Mouse (Mus musculus): ENCODE results near the gene Olfr24.
"Not testable (repeated sequence)": the region's sequence is repeated elsewhere in the genome, so short reads cannot be mapped to it uniquely, and the experiment has no call there.

The Olfr24 gene

DNA sequence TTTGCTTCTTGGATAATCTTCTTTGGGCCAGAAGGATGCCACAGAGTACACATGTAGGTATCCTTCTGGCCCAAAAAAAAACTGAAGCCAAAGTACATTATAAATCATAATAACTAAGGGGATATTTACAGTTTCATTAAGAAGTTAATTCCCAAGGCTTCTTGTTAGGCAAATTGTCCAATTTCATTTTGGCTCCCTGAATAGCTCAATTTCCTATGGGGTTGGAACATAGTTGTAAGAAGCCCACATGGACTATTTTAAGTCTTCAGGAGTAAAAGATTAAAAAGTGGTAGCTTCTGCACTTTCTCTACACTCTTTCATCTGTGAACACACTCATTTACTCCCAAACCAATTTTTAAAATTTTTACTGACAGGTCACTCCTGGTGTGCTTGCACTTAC, at the start of gene Olfr24:
Gene Olfr24, minus strand, starts transcription at position 101 of the 400 bp plus-strand sequence.
- DNase-seq (ENCODE audit: low spot score in 2 of 2) = no peak

DNA sequence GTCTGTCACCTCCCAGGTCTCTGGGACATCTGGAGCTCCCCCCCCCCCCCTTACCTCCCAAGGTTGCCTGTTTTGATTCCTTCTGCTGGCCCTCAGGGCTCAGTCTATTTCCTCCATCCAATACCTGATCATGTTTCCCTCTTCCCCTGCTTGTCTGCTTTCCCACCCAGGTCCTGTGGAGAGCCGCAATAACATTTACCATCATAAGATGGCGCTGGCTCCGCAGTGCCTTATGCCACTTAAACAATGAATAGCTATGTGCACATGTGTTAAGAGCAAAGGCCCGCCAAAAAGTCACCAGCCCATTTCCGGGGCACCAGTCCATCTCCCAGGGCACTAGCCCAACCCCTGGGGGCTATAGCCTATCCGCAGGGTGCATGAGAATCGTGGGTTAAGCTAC, 21.5 kb upstream of the Olfr24 start:
- no peak for DNase-seq (ENCODE audit: low spot score in 2 of 2)

DNA sequence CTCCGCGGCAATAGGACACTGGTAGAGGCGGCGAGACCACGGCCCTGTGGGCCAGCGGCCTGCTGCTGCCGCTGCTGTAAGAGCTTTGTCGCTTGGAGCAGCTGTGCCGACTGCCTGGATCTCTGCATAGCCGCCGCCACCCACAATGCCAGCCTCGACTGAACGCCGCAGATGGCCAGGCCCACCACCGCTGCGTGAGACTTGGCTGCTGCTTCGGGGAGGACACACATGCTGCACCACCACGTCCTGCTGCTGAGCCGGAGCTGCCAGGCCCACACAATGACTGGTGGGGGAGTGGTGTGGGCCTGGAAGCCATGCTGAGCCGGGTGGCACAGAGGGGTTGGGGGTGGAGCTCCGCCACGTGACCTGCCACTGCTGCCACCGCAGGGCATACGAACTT, 15.7 kb upstream of the Olfr24 start:
- no peak for DNase-seq (ENCODE audit: low spot score in 2 of 2)

DNA sequence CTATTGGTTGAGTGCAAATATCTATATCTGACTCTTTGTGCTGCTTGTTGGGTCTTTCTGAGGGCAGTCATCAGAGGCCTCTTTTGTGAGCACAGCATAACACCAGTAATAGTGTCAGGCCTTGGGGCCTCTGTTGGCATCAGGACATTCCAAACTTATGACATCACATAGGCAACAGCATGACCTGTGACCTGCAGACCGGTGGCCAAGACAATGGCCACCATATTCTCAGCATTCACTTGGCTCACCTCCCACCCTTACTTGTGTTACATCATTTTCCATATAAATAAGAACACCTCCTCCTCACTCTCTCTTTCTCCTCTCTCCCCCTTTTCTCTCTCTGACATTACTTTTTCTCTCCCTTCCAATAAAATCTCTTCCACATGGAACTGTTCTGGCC, 15.2 kb upstream of the Olfr24 start:
- DNase-seq (ENCODE audit: low spot score in 2 of 2) = no peak

DNA sequence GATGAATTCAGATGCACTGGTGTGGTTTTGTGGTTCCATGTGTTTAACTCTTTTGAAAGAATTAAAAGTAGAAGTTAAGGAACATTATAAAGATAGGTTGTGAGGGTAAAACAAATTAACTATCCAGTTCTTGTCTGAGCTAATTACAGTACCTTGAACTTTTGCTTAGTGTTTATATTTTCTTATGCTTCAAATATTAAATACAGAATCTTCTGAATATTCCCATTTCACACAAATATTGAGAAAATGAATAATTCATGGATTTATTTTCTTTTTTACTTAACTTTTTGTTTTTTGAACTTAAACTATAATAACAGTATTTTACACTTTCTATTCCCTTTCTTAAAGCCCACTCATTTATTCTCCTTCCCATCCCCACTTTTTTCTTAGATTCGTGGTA, 8.2 kb downstream of the Olfr24 start:
- DNase-seq (ENCODE audit: low spot score in 2 of 2) = no peak

DNA sequence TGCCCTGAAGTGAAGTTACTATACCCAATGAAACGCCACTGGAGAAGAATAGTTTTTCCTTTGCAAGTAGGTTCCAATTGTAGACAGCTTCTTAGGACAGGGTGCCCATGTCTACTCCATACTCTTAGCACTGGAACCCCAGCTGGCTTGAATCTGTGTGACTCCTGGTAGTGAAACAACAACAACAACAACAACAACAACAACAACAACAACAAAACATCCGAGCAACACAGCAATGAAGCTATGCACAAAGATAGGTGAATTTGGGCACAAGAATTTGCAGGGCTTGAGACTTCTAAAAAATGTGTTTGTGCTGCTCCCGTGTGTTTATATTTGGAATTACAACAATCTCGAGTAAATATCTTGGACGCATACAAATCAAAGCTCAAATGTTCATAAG, 19.2 kb downstream of the Olfr24 start:
- DNase-seq (ENCODE audit: low spot score in 2 of 2) = no peak

DNA sequence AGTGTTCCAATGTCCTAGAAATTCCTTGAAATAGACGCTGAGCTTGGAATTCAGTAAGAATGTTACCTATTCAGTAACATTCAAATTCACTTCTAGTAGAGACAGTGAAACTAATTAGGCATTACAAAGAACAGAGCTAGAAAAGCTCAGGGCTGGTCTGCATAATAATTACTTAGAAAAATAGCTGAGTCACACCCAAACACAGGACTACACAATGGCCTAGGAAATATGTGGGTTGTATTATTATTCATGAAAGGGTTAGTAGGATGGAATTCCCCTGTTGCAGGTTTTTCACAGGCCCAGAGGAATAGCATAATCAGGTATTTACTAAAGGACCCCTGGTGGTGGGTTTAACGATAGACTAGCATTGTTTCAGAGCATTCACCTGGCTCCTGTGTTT, 29.6 kb downstream of the Olfr24 start:
- not testable (repeated sequence) for DNase-seq (ENCODE audit: low spot score in 2 of 2)

DNA sequence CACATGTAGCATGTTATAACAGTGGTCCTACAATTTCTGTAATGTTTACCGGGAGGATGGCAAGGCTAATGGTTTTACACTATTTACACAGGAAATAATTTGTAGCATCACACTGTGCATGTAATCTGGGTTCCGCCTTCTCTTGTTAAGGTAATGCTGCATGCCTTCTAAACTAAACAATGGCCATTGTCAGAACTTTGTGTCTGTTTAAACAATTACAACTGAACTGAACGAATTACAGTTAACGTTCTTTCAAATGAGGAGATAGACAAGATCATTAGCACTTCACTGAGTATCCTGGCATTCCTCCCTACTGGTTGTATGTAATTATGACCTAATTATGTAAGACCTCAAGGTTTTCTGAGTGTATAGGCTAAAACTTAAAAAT, 41.1 kb downstream of the Olfr24 start:
- DNase-seq (ENCODE audit: low spot score in 2 of 2) = no peak

DNA sequence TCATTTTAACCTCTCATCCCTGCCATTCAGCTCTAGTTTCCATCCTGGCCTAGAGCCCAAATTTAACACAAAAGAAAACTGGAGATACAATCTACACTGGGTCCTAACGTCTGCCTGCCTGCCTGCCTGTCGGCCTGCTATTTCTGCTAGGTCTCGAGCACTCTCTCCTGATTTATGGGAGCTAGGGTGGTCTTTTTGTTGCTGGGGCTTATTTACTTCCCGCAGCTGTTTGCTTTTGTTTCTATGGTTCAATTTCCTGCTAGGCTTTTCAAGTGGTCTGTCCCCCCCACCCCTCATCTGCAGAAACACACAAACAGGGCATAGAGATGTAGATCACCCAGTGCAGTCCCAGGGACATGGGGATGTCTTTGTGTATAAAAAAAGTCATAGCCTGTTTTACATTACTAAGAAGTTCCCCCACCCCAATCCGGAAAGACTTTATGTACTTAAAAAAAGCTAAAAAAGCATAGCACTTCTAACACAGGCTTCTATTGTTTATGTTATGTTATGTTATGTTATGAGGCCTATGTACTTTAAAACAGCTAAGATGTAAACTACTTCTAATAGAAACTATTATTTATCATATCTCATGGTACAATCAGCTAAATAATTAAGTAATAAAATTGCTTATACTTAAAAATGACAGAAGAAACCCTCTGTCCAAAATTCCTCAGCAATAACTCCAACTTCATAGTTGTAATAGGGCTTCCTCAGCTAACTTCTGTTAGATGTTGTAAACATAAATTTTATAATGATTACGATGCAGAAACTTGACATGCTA, 41.7 kb downstream of the Olfr24 start:
- no peak for DNase-seq (ENCODE audit: low spot score in 2 of 2)

DNA sequence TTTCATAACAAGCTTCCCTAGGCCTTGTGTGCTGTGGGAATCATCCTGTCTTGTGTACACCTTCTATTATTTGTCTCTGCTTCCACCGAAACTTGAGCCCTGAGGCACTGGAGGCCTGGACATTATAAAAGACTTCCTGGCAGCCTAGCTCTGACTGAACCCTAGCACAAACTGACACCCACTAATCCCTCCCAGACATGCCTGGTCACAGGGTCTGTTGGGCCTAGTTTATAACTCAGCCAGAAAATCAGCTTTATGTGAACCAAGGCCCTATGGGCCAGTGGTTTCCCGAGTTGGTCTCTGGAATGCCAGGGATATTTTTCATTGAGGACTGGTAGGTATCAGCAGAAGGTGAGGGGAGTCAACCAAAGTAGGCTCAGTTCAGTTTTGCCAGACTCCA, 42.8 kb downstream of the Olfr24 start:
- no peak for DNase-seq (ENCODE audit: low spot score in 2 of 2)

DNA sequence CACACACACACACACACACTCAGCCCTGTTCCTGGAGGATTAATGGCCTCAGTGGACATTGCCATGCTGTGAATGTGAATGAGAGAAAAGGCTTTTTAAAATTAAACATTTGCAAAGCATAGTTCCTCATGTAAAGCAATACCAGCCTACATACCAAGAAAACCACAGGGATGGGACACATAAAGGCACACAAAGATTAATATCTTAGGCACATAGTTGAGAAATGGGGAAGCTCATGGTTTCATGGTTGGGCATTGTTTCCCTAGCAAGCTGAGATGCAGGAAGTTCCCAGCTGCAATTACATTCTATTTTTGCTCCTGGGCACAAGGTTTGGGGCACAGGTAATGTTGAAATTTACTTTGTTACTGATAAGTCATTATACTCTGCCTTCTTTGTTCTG, 58.2 kb downstream of the Olfr24 start:
- no peak for DNase-seq (ENCODE audit: low spot score in 2 of 2)
